Mouse (Mus musculus) midbrain, embryonic 15.5 days (tissue): ENCODE results near the gene Cd47. TPM values are rescaled to one million over a fixed set of nuclear protein-coding genes. Genes with fewer than 3 reads are reported as not detected.

ENCODE experiments used
- ATAC-seq: fragments of 200-750 bp; cut with Nextera tagmentation; replicated peaks from 2 replicates; pipeline ENCODE4 v1.8.0; 2017; ENCODE audit warnings: moderate TSS enrichment
- H3K27ac ChIP-seq: fragments of 300-500 bp; sonication (generic); 2 replicates; pipeline ENCODE4 v1.5.1; 2015; ENCODE audit warnings: mild to moderate bottlenecking, inconsistent platforms
- H3K27me3 ChIP-seq: fragments of 300-500 bp; sonication (generic); replicated peaks from 2 replicates; pipeline ENCODE4 v1.6.1; 2015; ENCODE audit warnings: inconsistent platforms
- H3K36me3 ChIP-seq: fragments of 300-500 bp; sonication (generic); replicated peaks from 2 replicates; pipeline ENCODE4 v1.6.1; 2015; ENCODE audit warnings: inconsistent platforms
- H3K4me1 ChIP-seq: fragments of 300-500 bp; sonication (generic); 2 replicates; pipeline ENCODE4 v1.6.1; 2015; ENCODE audit warnings: inconsistent platforms
- H3K4me2 ChIP-seq: fragments of 300-500 bp; sonication (generic); 2 replicates; pipeline ENCODE4 v1.6.1; 2015; ENCODE audit warnings: inconsistent platforms, mild to moderate bottlenecking, moderate library complexity
- H3K4me3 ChIP-seq: fragments of 300-500 bp; sonication (generic); 2 replicates; pipeline ENCODE4 v1.5.1; 2015; ENCODE audit warnings: mild to moderate bottlenecking, inconsistent platforms
- H3K9ac ChIP-seq: fragments of 300-500 bp; sonication (generic); 2 replicates; pipeline ENCODE4 v1.6.1; 2015; ENCODE audit warnings: mild to moderate bottlenecking, inconsistent platforms
- H3K9me3 ChIP-seq: fragments of 300-500 bp; sonication (generic); 2 replicates; pipeline ENCODE4 v1.6.1; 2016; ENCODE audit warnings: inconsistent platforms
- WGBS: fragments of 180-500 bp; shearing (Covaris S2); methylation state at CpG from one replicate; pipeline ENCODE4 v1.1.7; 2015; ENCODE audit warnings: mixed read lengths; 5-methylcytosine and 5-hydroxymethylcytosine counted together
- polyA plus RNA-seq: library from polyadenylated mRNA; unstranded; fragments of >200 nt; fragmentation: Nextera tagmentation; extraction: Ambion mirVana; gene quantifications from 2 replicates; pipeline ENCODE4 v1.2.1, GENCODE M21; 2015

The Cd47 gene
- polyA plus RNA-seq, 1 experiment from 2014 or later: 134 TPM

DNA sequence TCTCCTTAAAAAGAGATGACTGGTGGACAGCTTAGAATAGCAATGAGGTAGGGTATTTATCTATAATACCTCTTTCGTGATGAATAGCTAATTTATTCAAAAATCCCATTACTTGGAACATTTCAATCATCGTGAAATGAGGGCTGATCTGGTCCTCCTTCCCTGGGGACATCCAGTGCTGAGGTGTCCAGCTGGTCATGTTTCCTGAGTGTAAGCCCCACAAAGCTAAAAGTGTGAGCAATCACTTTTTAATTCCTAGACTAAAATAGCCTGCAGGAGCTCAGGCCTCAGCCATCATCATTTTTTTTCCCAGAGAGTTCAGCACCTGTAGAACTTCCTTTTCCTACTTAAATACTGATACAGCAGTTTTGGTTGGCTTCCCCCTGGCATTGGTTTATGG, 150.0 kb downstream of the Cd47 start:
- Histone ChIP-seq H3K4me1 (no peaks in the 10 kb centered on the region), H3K9ac (no peak overlapping the region), H3K27ac (no peak overlapping the region), H3K27me3 (no peaks in the 10 kb centered on the region), H3K4me3 (no peak overlapping the region), H3K36me3 (no peaks in the 10 kb centered on the region), H3K9me3 (no peaks in the 10 kb centered on the region), H3K4me2 (no peak overlapping the region)
- ATAC-seq: no peak
- WGBS: 13% methylated on average over 2 of the region's 2 CpGs

- H3K9ac ChIP-seq: no peak overlapping the region
- H3K4me2 ChIP-seq: no peak overlapping the region
- 89% methylated on average over 2 of the region's 2 CpGs for WGBS
- no peaks in the 10 kb centered on the region for H3K4me1 ChIP-seq
- H3K9me3 ChIP-seq: no peaks in the 10 kb centered on the region
- H3K36me3 ChIP-seq: no peaks in the 10 kb centered on the region
- H3K27ac ChIP-seq: no peak overlapping the region
- no peaks in the 10 kb centered on the region for H3K27me3 ChIP-seq
- no peak overlapping the region for H3K4me3 ChIP-seq
- no peak for ATAC-seq
These were observed 151.0 kb downstream of the Cd47 start for GRCm38 (mm10) chr16:49951288-49951691.

- 84% methylated on average over 8 of the region's 8 CpGs for WGBS
- no peak overlapping the region for H3K4me3 ChIP-seq
- no peaks in the 10 kb centered on the region for H3K4me1 ChIP-seq
- no peak overlapping the region for H3K9ac ChIP-seq
- no peaks in the 10 kb centered on the region for H3K36me3 ChIP-seq
- no peaks in the 10 kb centered on the region for H3K9me3 ChIP-seq
- H3K27ac ChIP-seq: no peak overlapping the region
- H3K27me3 ChIP-seq: no peaks in the 10 kb centered on the region
- no peak for ATAC-seq
- H3K4me2 ChIP-seq: no peak overlapping the region
These were observed 151.7 kb downstream of the Cd47 start for GRCm38 (mm10) chr16:49951925-49952523.

- WGBS: 85% methylated on average over 3 of the region's 3 CpGs
- Histone ChIP-seq H3K4me3 (no peak overlapping the region), H3K9me3 (no peaks in the 10 kb centered on the region), H3K27ac (no peak overlapping the region), H3K4me1 (no peaks in the 10 kb centered on the region), H3K27me3 (no peaks in the 10 kb centered on the region), H3K36me3 (no peaks in the 10 kb centered on the region), H3K4me2 (no peak overlapping the region), H3K9ac (no peak overlapping the region)
- ATAC-seq: no peak
These were observed 153.5 kb downstream of the Cd47 start for GRCm38 (mm10) chr16:49953817-49954216.

- H3K27ac ChIP-seq: no peak overlapping the region
- no peak overlapping the region for H3K4me2 ChIP-seq
- no peaks in the 10 kb centered on the region for H3K9me3 ChIP-seq
- ATAC-seq: no peak
- no peak overlapping the region for H3K9ac ChIP-seq
- H3K36me3 ChIP-seq: no peaks in the 10 kb centered on the region
- 89% methylated on average over 10 of the region's 10 CpGs for WGBS
- no peaks in the 10 kb centered on the region for H3K4me1 ChIP-seq
- H3K4me3 ChIP-seq: no peak overlapping the region
- no peaks in the 10 kb centered on the region for H3K27me3 ChIP-seq
These were observed 154.6 kb downstream of the Cd47 start for GRCm38 (mm10) chr16:49954909-49955308.

- 71% methylated on average over 2 of the region's 2 CpGs for WGBS
- H3K4me1 ChIP-seq: no peaks in the 10 kb centered on the region
- no peak for ATAC-seq
These were observed 155.0 kb downstream of the Cd47 start for GRCm38 (mm10) chr16:49955325-49955724.

GRCm38 (mm10) chr16:49955952-49956351, 155.6 kb downstream of the Cd47 start:
- Histone ChIP-seq H3K27me3 (no peaks in the 10 kb centered on the region), H3K27ac (no peak overlapping the region), H3K9me3 (no peaks in the 10 kb centered on the region), H3K4me3 (no peak overlapping the region), H3K4me2 (no peak overlapping the region), H3K4me1 (no peaks in the 10 kb centered on the region), H3K9ac (no peak overlapping the region), H3K36me3 (no peaks in the 10 kb centered on the region)
- no peak for ATAC-seq
- WGBS: 84% methylated on average over 2 of the region's 2 CpGs

More at GRCm38 (mm10) chr16:49955325-49955724, 155.0 kb downstream of the Cd47 start:
- Histone ChIP-seq H3K36me3 (no peaks in the 10 kb centered on the region), H3K9me3 (no peaks in the 10 kb centered on the region), H3K27me3 (no peaks in the 10 kb centered on the region), H3K4me2 (no peak overlapping the region), H3K27ac (no peak overlapping the region), H3K4me3 (no peak overlapping the region), H3K9ac (no peak overlapping the region)

- no peak overlapping the region for H3K4me2 ChIP-seq
- H3K36me3 ChIP-seq: no peaks in the 10 kb centered on the region
- ATAC-seq: no peak
- no peaks in the 10 kb centered on the region for H3K27me3 ChIP-seq
- no peak overlapping the region for H3K27ac ChIP-seq
- H3K4me3 ChIP-seq: no peak overlapping the region
- no peaks in the 10 kb centered on the region; the same call in 1 of the 2 replicates for H3K4me1 ChIP-seq
- no peaks in the 10 kb centered on the region for H3K9me3 ChIP-seq
- 91% methylated on average over 7 of the region's 7 CpGs for WGBS
- no peak overlapping the region for H3K9ac ChIP-seq
These were observed 156.4 kb downstream of the Cd47 start for GRCm38 (mm10) chr16:49956531-49957302.

- H3K36me3 ChIP-seq: no peaks in the 10 kb centered on the region
- no peak overlapping the region for H3K4me3 ChIP-seq
- no peak overlapping the region for H3K27ac ChIP-seq
- no peak overlapping the region for H3K9ac ChIP-seq
- 88% methylated on average over 5 of the region's 5 CpGs for WGBS
- H3K4me2 ChIP-seq: no peak overlapping the region
- ATAC-seq: no peak
- no peaks in the 10 kb centered on the region for H3K9me3 ChIP-seq
- H3K27me3 ChIP-seq: no peaks in the 10 kb centered on the region
- H3K4me1 ChIP-seq: no peaks in the 10 kb centered on the region; the same call in 1 of the 2 replicates
These were observed 158.6 kb downstream of the Cd47 start for GRCm38 (mm10) chr16:49958900-49959436.

DNA sequence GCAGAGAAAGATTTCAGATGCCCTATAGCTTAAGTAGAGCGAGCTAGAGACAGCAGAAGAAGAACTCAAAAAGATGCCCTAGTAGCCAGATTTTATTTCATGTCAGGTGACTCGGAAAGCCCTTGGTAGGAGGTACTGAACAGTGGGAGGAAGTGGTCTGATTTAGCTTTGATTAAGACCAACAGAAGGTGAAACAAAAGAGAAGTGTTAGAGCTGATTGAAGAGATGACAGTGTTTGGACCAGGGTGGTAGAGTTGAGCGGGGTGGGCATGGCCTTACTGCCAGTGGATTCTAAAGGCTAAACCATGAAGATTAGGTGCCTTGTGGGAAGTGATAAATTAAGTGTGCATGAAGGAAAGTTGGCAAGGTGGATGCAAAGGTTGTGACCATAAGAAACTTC, 162.0 kb downstream of the Cd47 start:
- no peak for ATAC-seq
- no peak overlapping the region for H3K4me2 ChIP-seq
- 88% methylated on average over 3 of the region's 3 CpGs for WGBS
- H3K4me3 ChIP-seq: no peak overlapping the region
- no peaks in the 10 kb centered on the region for H3K36me3 ChIP-seq
- H3K9me3 ChIP-seq: no peaks in the 10 kb centered on the region
- no peaks in the 10 kb centered on the region for H3K27me3 ChIP-seq
- H3K27ac ChIP-seq: no peak overlapping the region
- H3K9ac ChIP-seq: no peak overlapping the region
- H3K4me1 ChIP-seq: peaks cover 14% of the 10 kb centered on the region

GRCm38 (mm10) chr16:49964321-49964986, 164.1 kb downstream of the Cd47 start:
- Histone ChIP-seq H3K4me3 (no peak overlapping the region), H3K27me3 (no peaks in the 10 kb centered on the region), H3K4me1 (peaks cover 14% of the 10 kb centered on the region), H3K4me2 (no peak overlapping the region), H3K27ac (no peak overlapping the region), H3K36me3 (no peaks in the 10 kb centered on the region), H3K9ac (no peak overlapping the region), H3K9me3 (no peaks in the 10 kb centered on the region)
- no peak for ATAC-seq
- 51% methylated on average over 7 of the region's 7 CpGs for WGBS
